Mouse (Mus musculus): Measurements from ENCODE around the gene Rapgef1. TPM values are rescaled to one million over a fixed set of nuclear protein-coding genes. Genes with fewer than 3 reads are reported as not detected.
A peak's percentile ranks its signal among the peaks of the same experiment; 100 is the strongest.
"Not testable (repeated sequence)": the region's sequence is repeated elsewhere in the genome, so short reads cannot be mapped to it uniquely, and the experiment has no call there.

The Rapgef1 gene
- polyA plus RNA-seq, 1 experiment from 2014 or later: 17.0 TPM

GRCm38 (mm10) chr2:29707731-29708130 lies 88.2 kb downstream of the Rapgef1 start:
- H3K4me2 ChIP-seq (replicated peaks): no peak overlapping the region
- no peak overlapping the region for H3K9ac ChIP-seq
- WGBS: 89% methylated on average over 4 of the region's 4 CpGs
- no peak for ATAC-seq (ENCODE audit: insufficient number of reproducible peaks, low FRiP score, low TSS enrichment, low read depth)
- no peaks in the 10 kb centered on the region for H3K9me3 ChIP-seq (replicated peaks)
- H3K27ac ChIP-seq (replicated peaks): no peak overlapping the region
- H3K4me3 ChIP-seq (replicated peaks): no peak overlapping the region
- H3K4me1 ChIP-seq: no peaks in the 10 kb centered on the region; the same call in 1 of the 2 replicates
- H3K27me3 ChIP-seq: no peaks in the 10 kb centered on the region
- H3K36me3 ChIP-seq: peaks cover 74% of the 10 kb centered on the region

- not testable (repeated sequence) for H3K27me3 ChIP-seq; H3K27ac ChIP-seq (replicated peaks); H3K9me3 ChIP-seq (replicated peaks); H3K4me2 ChIP-seq (replicated peaks); H3K9ac ChIP-seq; H3K4me1 ChIP-seq; ATAC-seq (ENCODE audit: insufficient number of reproducible peaks, low FRiP score, low TSS enrichment, low read depth); H3K4me3 ChIP-seq (replicated peaks)
- 91% methylated on average over 4 of the region's 4 CpGs for WGBS
- peaks cover 69% of the 10 kb centered on the region for H3K36me3 ChIP-seq
These were observed 88.7 kb downstream of the Rapgef1 start for GRCm38 (mm10) chr2:29708209-29708608.

- peaks cover 10% of the 10 kb centered on the region for H3K4me1 ChIP-seq
- H3K9me3 ChIP-seq (replicated peaks): no peaks in the 10 kb centered on the region
- no peaks in the 10 kb centered on the region for H3K27me3 ChIP-seq
- no peak overlapping the region for H3K4me3 ChIP-seq (replicated peaks)
- no peak overlapping the region for H3K27ac ChIP-seq (replicated peaks)
- no peak overlapping the region for H3K4me2 ChIP-seq (replicated peaks)
- H3K36me3 ChIP-seq: peaks cover 56% of the 10 kb centered on the region
- WGBS: 59% methylated on average over 3 of the region's 3 CpGs
- ATAC-seq (ENCODE audit: insufficient number of reproducible peaks, low FRiP score, low TSS enrichment, low read depth): no peak
- H3K9ac ChIP-seq: no peak overlapping the region
These were observed 91.5 kb downstream of the Rapgef1 start for GRCm38 (mm10) chr2:29711038-29711437.

GRCm38 (mm10) chr2:29711877-29712276 lies 92.4 kb downstream of the Rapgef1 start:
- no peak overlapping the region for H3K4me3 ChIP-seq (replicated peaks)
- ATAC-seq (ENCODE audit: insufficient number of reproducible peaks, low FRiP score, low TSS enrichment, low read depth): no peak
- H3K4me2 ChIP-seq (replicated peaks): no peak overlapping the region
- H3K9ac ChIP-seq: no peak overlapping the region
- WGBS: 80% methylated on average over 5 of the region's 5 CpGs
- H3K36me3 ChIP-seq: peaks cover 48% of the 10 kb centered on the region
- H3K27me3 ChIP-seq: no peaks in the 10 kb centered on the region
- H3K27ac ChIP-seq (replicated peaks): no peak overlapping the region
- peaks cover 18% of the 10 kb centered on the region for H3K4me1 ChIP-seq
- H3K9me3 ChIP-seq (replicated peaks): no peaks in the 10 kb centered on the region

- peaks cover 24% of the 10 kb centered on the region for H3K4me1 ChIP-seq
- no peak for ATAC-seq (ENCODE audit: insufficient number of reproducible peaks, low FRiP score, low TSS enrichment, low read depth)
- no peak overlapping the region for H3K9ac ChIP-seq
- no peak overlapping the region for H3K4me3 ChIP-seq (replicated peaks)
- H3K27me3 ChIP-seq: no peaks in the 10 kb centered on the region
- no peak overlapping the region for H3K4me2 ChIP-seq (replicated peaks)
- no peak overlapping the region for H3K27ac ChIP-seq (replicated peaks)
- no peaks in the 10 kb centered on the region for H3K9me3 ChIP-seq (replicated peaks)
- 84% methylated on average over 1 of the region's 2 CpGs for WGBS
- peaks cover 38% of the 10 kb centered on the region for H3K36me3 ChIP-seq
These were observed 94.0 kb downstream of the Rapgef1 start for GRCm38 (mm10) chr2:29713501-29713900.

DNA sequence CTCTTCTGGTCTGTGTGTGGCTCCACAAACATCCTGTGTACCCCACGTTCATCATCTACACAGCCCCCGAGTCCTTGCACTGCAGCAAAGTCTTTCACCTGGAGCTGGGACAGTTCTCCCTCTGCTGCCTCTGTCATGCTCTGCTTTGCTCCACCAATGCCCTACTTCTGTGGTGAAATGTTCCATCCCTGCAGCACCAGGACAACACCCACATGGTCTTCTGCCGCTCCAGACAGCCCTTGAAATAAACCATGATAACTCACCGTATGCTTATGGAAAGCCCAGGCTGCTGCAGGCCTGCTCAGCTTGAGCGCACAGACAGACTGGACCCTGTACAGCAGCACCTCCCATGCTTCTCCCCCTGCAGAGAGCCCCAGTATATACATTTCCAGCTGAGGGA lies 94.6 kb downstream of the Rapgef1 start:
- ATAC-seq (ENCODE audit: insufficient number of reproducible peaks, low FRiP score, low TSS enrichment, low read depth): no peak
- no peak overlapping the region for H3K4me2 ChIP-seq (replicated peaks)
- H3K9me3 ChIP-seq (replicated peaks): no peaks in the 10 kb centered on the region
- peaks cover 35% of the 10 kb centered on the region for H3K36me3 ChIP-seq
- no peak overlapping the region for H3K9ac ChIP-seq
- no peak overlapping the region for H3K4me3 ChIP-seq (replicated peaks)
- WGBS: 87% methylated on average over 5 of the region's 5 CpGs
- H3K27ac ChIP-seq (replicated peaks): no peak overlapping the region
- no peaks in the 10 kb centered on the region for H3K27me3 ChIP-seq
- peaks cover 24% of the 10 kb centered on the region for H3K4me1 ChIP-seq

DNA sequence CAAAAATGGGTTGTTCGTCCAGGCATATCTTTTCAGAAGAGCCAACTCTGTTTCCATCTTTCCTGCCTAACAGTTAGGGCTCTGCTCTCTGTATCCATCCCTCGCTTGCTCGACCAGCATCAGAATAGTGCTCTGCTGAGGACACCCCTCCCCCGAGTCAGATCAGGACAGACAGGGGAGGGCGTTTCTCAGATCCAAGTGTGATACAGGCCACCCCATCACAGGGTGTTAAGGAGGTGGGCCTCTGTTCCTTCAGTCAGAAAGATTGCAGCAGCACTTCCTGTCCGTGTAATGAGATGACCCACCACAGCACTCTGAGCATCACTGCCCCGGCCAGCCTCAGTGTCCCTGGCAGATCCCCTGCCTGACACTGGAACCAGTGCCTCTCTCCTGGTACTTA lies 96.6 kb downstream of the Rapgef1 start:
- no peak overlapping the region for H3K9ac ChIP-seq
- 31% methylated on average over 7 of the region's 7 CpGs for WGBS
- ATAC-seq (ENCODE audit: insufficient number of reproducible peaks, low FRiP score, low TSS enrichment, low read depth): no peak
- H3K27me3 ChIP-seq: no peaks in the 10 kb centered on the region
- H3K4me2 ChIP-seq (replicated peaks): no peak overlapping the region
- H3K4me3 ChIP-seq (replicated peaks): no peak overlapping the region
- H3K9me3 ChIP-seq (replicated peaks): no peaks in the 10 kb centered on the region
- peaks cover 24% of the 10 kb centered on the region for H3K4me1 ChIP-seq
- H3K36me3 ChIP-seq: peaks cover 52% of the 10 kb centered on the region
- peak overlapping the region; percentile 74 for H3K27ac ChIP-seq (replicated peaks)

DNA sequence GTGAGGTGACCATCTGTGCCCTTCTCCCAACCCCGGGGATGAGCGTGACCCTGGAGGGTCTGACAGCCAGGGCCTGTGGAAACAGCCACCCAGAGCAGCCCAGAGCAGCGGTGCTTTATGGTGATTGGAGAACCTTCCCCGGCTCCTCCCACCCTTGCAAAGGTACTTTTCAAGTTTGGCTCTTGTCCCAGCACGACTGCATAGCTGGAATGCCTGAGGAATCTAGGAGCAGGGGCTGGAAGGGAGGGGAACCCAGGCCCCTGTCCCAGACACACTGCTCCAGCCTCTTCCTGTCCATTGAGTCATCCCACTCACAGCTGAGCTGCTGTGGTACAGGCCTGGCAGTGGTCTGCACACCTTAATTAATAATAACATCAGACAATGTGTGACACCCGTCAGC lies 97.2 kb downstream of the Rapgef1 start:
- H3K4me3 ChIP-seq (replicated peaks): no peak overlapping the region
- H3K4me2 ChIP-seq (replicated peaks): peak overlapping the region; percentile 27; the same call in 1 of the 2 replicates
- H3K27me3 ChIP-seq: no peaks in the 10 kb centered on the region
- no peaks in the 10 kb centered on the region for H3K9me3 ChIP-seq (replicated peaks)
- no peak overlapping the region for H3K9ac ChIP-seq
- peak; percentile 87 for ATAC-seq (ENCODE audit: insufficient number of reproducible peaks, low FRiP score, low TSS enrichment, low read depth)
- peaks cover 24% of the 10 kb centered on the region for H3K4me1 ChIP-seq
- 12% methylated on average over 6 of the region's 6 CpGs for whole genome bisulfite sequencing
- H3K36me3 ChIP-seq: peaks cover 52% of the 10 kb centered on the region
- H3K27ac ChIP-seq (replicated peaks): peak overlapping the region; percentile 74

- no peak for ATAC-seq (ENCODE audit: insufficient number of reproducible peaks, low FRiP score, low TSS enrichment, low read depth)
- H3K27ac ChIP-seq (replicated peaks): no peak overlapping the region
- H3K9me3 ChIP-seq (replicated peaks): no peaks in the 10 kb centered on the region
- H3K27me3 ChIP-seq: no peaks in the 10 kb centered on the region
- peaks cover 24% of the 10 kb centered on the region for H3K4me1 ChIP-seq
- 77% methylated on average over 5 of the region's 5 CpGs for WGBS
- H3K4me2 ChIP-seq (replicated peaks): no peak overlapping the region
- peaks cover 59% of the 10 kb centered on the region for H3K36me3 ChIP-seq
- no peak overlapping the region for H3K4me3 ChIP-seq (replicated peaks)
- no peak overlapping the region for H3K9ac ChIP-seq
These were observed 99.1 kb downstream of the Rapgef1 start for GRCm38 (mm10) chr2:29718581-29718980.

GRCm38 (mm10) chr2:29723132-29723531 lies 103.6 kb downstream of the Rapgef1 start:
- Histone ChIP-seq H3K27me3 (no peaks in the 10 kb centered on the region), H3K9me3 (replicated peaks) (no peaks in the 10 kb centered on the region), H3K4me3 (replicated peaks) (no peak overlapping the region), H3K36me3 (peaks cover 87% of the 10 kb centered on the region), H3K4me1 (no peaks in the 10 kb centered on the region), H3K9ac (no peak overlapping the region), H3K27ac (replicated peaks) (no peak overlapping the region), H3K4me2 (replicated peaks) (no peak overlapping the region)
- WGBS: 90% methylated on average over 3 of the region's 3 CpGs
- no peak for ATAC-seq (ENCODE audit: insufficient number of reproducible peaks, low FRiP score, low TSS enrichment, low read depth)

DNA sequence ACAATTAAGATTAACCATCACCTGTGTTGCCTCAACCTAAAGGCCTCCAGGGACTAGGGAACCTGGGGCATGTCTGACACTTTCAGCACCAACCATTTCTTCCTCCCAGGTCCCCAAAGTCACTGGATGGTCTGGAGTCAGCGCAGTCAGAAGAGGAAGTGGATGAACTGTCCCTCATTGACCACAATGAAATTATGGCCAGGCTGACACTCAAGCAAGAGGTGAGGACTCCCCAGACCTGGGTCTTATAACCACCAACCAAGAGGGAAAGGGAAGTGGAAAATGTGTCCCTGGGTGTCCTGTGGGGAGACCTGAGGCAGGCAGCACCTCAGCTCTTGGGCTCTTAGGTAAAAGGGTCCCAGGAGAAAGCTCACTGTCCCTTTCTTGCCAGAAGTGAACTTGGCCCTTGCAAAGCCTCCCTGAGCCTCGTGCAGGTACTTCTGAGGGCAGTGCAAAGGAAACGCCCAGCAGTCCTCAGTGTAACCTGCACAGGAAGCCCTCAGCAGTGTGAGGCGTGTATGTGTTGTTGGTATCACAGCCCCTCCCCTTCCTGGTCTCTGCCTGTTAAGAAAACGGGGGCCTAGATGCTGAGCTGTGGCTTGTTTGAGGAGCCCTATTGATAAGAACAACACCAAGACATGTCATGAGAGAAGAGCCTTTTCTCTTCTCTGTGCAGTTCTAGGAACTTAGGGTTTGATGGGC lies 105.3 kb downstream of the Rapgef1 start:
- no peak overlapping the region for H3K4me3 ChIP-seq (replicated peaks)
- H3K9ac ChIP-seq: no peak overlapping the region
- no peaks in the 10 kb centered on the region for H3K4me1 ChIP-seq
- no peak overlapping the region for H3K4me2 ChIP-seq (replicated peaks)
- peaks cover 93% of the 10 kb centered on the region for H3K36me3 ChIP-seq
- no peaks in the 10 kb centered on the region for H3K27me3 ChIP-seq
- WGBS: 73% methylated on average over 5 of the region's 5 CpGs
- no peak overlapping the region for H3K27ac ChIP-seq (replicated peaks)
- H3K9me3 ChIP-seq (replicated peaks): no peaks in the 10 kb centered on the region
- ATAC-seq (ENCODE audit: insufficient number of reproducible peaks, low FRiP score, low TSS enrichment, low read depth): no peak

GRCm38 (mm10) chr2:29729500-29729899 lies 110.0 kb downstream of the Rapgef1 start:
- H3K4me2 ChIP-seq (replicated peaks): no peak overlapping the region
- 60% methylated on average over 2 of the region's 2 CpGs for WGBS
- H3K4me1 ChIP-seq: no peaks in the 10 kb centered on the region
- no peak for ATAC-seq (ENCODE audit: insufficient number of reproducible peaks, low FRiP score, low TSS enrichment, low read depth)
- no peaks in the 10 kb centered on the region for H3K27me3 ChIP-seq
- peaks cover 85% of the 10 kb centered on the region for H3K36me3 ChIP-seq
- H3K27ac ChIP-seq (replicated peaks): no peak overlapping the region
- no peak overlapping the region for H3K9ac ChIP-seq
- no peaks in the 10 kb centered on the region for H3K9me3 ChIP-seq (replicated peaks)
- no peak overlapping the region for H3K4me3 ChIP-seq (replicated peaks)

Data from embryonic facial prominence, embryonic 15.5 days (tissue).